Mouse (Mus musculus) stomach, postnatal 0 days (tissue): Measurements from ENCODE around the gene Gm49342. TPM values are rescaled to one million over a fixed set of nuclear protein-coding genes. Genes with fewer than 3 reads are reported as not detected.

Experiments used
- ATAC-seq: fragments of 200-750 bp; cut with Nextera tagmentation; 2 replicates; pipeline ENCODE4 v1.8.0; 2017; ENCODE audit not compliant: low FRiP score, low TSS enrichment
- DNase-seq: peaks from one replicate; pipeline ENCODE4 v3.0.0-alpha.2; 2016; ENCODE audit warnings: low spot score
- H3K27ac ChIP-seq: fragments of 300-500 bp; sonication (generic); replicated peaks from 2 replicates; pipeline ENCODE4 v1.5.1; 2014; ENCODE audit warnings: mild to moderate bottlenecking, control low read depth
- H3K27me3 ChIP-seq: fragments of 300-500 bp; sonication (generic); 2 replicates; pipeline ENCODE4 v1.6.1; 2014; ENCODE audit warnings: low read length; ENCODE audit not compliant: control insufficient read depth, insufficient read depth
- H3K36me3 ChIP-seq: fragments of 300-500 bp; sonication (generic); 2 replicates; pipeline ENCODE4 v1.6.1; 2014; ENCODE audit warnings: low read length, mixed read lengths; ENCODE audit not compliant: control insufficient read depth, insufficient read depth
- H3K4me1 ChIP-seq: fragments of 300-500 bp; sonication (generic); replicated peaks from 2 replicates; pipeline ENCODE4 v1.6.1; 2014; ENCODE audit warnings: antibody characterized with exemption; ENCODE audit not compliant: control insufficient read depth, insufficient read depth
- H3K4me2 ChIP-seq: fragments of 300-500 bp; sonication (generic); replicated peaks from 2 replicates; pipeline ENCODE4 v1.6.1; 2014; ENCODE audit warnings: low read depth, mild to moderate bottlenecking, control low read depth, moderate library complexity
- H3K4me3 ChIP-seq: fragments of 300-500 bp; sonication (generic); 2 replicates; pipeline ENCODE4 v1.5.1; 2014; ENCODE audit warnings: low read depth, low read length, control low read depth
- H3K9ac ChIP-seq: fragments of 300-500 bp; sonication (generic); 2 replicates; pipeline ENCODE4 v1.6.1; 2014; ENCODE audit warnings: mild to moderate bottlenecking, low read length, control low read depth, mixed read lengths
- H3K9me3 ChIP-seq: fragments of 300-500 bp; sonication (generic); 2 replicates; pipeline ENCODE4 v1.6.1; 2016; ENCODE audit warnings: low read length; ENCODE audit not compliant: control insufficient read depth
- CTCF ChIP-seq: IDR thresholded peaks from 2 replicates; pipeline ENCODE4 v1.5.1; 2016; ENCODE audit warnings: antibody characterized with exemption, low read depth, mild to moderate bottlenecking, moderate library complexity
- EP300 ChIP-seq: optimal IDR thresholded peaks from 2 replicates; pipeline ENCODE3; 2016; ENCODE audit warnings: antibody characterized with exemption
- WGBS: fragments of 180-500 bp; shearing (Covaris S2); extraction: QIAGEN DNeasy Blood & Tissue Kit; methylation state at CpG from one replicate; pipeline ENCODE4 v1.1.7; 2014; 5-methylcytosine and 5-hydroxymethylcytosine counted together
- polyA plus RNA-seq: library from polyadenylated mRNA; unstranded; fragments of >200 nt; fragmentation: Nextera tagmentation; extraction: Ambion mirVana; gene quantifications from 2 replicates; pipeline ENCODE4 v1.2.1, GENCODE M21; 2015

Gm49342 gene
- polyA plus RNA-seq, 1 experiment from 2014 or later: not detected

- Histone ChIP-seq H3K4me3 (no peak overlapping the region), H3K27me3 (no peaks in the 10 kb centered on the region), H3K36me3 (no peaks in the 10 kb centered on the region), H3K9me3 (no peaks in the 10 kb centered on the region), H3K27ac (peak overlapping the region; percentile 93), H3K4me1 (0 out of 2 replicates have a peak, but pooled peaks cover 8% of the 10 kb centered on the region), H3K9ac (no peak overlapping the region), H3K4me2 (no peak overlapping the region; the same call in 1 of the 2 replicates)
- WGBS: 26% methylated on average over 13 of the region's 13 CpGs
- ATAC-seq (peak; percentile 91), DNase-seq (peak; percentile 26)
- TF ChIP-seq EP300 (peak; percentile 42), CTCF (no peak)
Observed at GRCm38 (mm10) chr14:51007914-51008713, 63.8 kb downstream of the Gm49342 start.

GRCm38 (mm10) chr14:51008781-51009180, 64.5 kb downstream of the Gm49342 start:
- Histone ChIP-seq H3K4me1 (0 out of 2 replicates have a peak, but pooled peaks cover 8% of the 10 kb centered on the region), H3K27ac (peak overlapping the region; percentile 93), H3K4me3 (no peak overlapping the region), H3K36me3 (no peaks in the 10 kb centered on the region), H3K27me3 (no peaks in the 10 kb centered on the region), H3K9me3 (no peaks in the 10 kb centered on the region), H3K4me2 (no peak overlapping the region), H3K9ac (no peak overlapping the region)
- DNase-seq (no peak), ATAC-seq (no peak)
- TF ChIP-seq CTCF (no peak), EP300 (no peak)
- 48% methylated on average over 4 of the region's 4 CpGs for WGBS

GRCm38 (mm10) chr14:51009572-51009971, 65.3 kb downstream of the Gm49342 start:
- no peak overlapping the region for H3K9ac ChIP-seq
- 0 out of 2 replicates have a peak, but pooled peaks cover 8% of the 10 kb centered on the region for H3K4me1 ChIP-seq
- H3K9me3 ChIP-seq: no peaks in the 10 kb centered on the region
- 79% methylated on average over 6 of the region's 6 CpGs for WGBS
- no peak for DNase-seq
- no peaks in the 10 kb centered on the region for H3K27me3 ChIP-seq
- no peaks in the 10 kb centered on the region for H3K36me3 ChIP-seq
- ATAC-seq: no peak
- no peak overlapping the region; the same call in none of the 2 replicates for H3K27ac ChIP-seq
- no peak overlapping the region for H3K4me2 ChIP-seq
- TF ChIP-seq EP300: no peak
- no peak for TF ChIP-seq CTCF
- H3K4me3 ChIP-seq: no peak overlapping the region

Other genes with a start within 250 kb of the Gm49342 start
- not detected in 2 replicates for gene Olfr748, start 237.1 kb upstream of the Gm49342 start, polyA plus RNA-seq
- not detected in 2 replicates for gene Olfr749, start 199.4 kb upstream of the Gm49342 start, polyA plus RNA-seq
- gene Ttc5, start 159.0 kb upstream of the Gm49342 start, polyA plus RNA-seq: 35.1 and 37.0 TPM in 2 replicates
- gene Ccnb1ip1, start 136.8 kb upstream of the Gm49342 start, polyA plus RNA-seq: not detected in 2 replicates
- gene Parp2, start 136.7 kb upstream of the Gm49342 start, polyA plus RNA-seq: 27.9 and 28.7 TPM in 2 replicates
- gene Tep1, start 74.0 kb upstream of the Gm49342 start, polyA plus RNA-seq: 6.2 and 7.8 TPM in 2 replicates
- gene Klhl33, start 47.0 kb upstream of the Gm49342 start, polyA plus RNA-seq: 0.31 and 0.33 TPM in 2 replicates
- 69.4 and 71.7 TPM in 2 replicates for gene Osgep, start 19.6 kb upstream of the Gm49342 start, polyA plus RNA-seq
- gene Apex1, start 19.5 kb upstream of the Gm49342 start, polyA plus RNA-seq: 92.1 and 100.0 TPM in 2 replicates
- gene Pip4p1, start 13.7 kb upstream of the Gm49342 start, polyA plus RNA-seq: 38.3 and 42.7 TPM in 2 replicates
- 44.7 and 48.6 TPM in 2 replicates for gene Pnp, start 13.4 kb upstream of the Gm49342 start, polyA plus RNA-seq
- 0.33 and 0.40 TPM in 2 replicates for gene Pnp2, start 11.5 kb downstream of the Gm49342 start, polyA plus RNA-seq
- gene Rnase10, start 63.2 kb downstream of the Gm49342 start, polyA plus RNA-seq: 0.11 and 0.23 TPM in 2 replicates
- gene Rnase9, start 97.4 kb downstream of the Gm49342 start, polyA plus RNA-seq: not detected in 2 replicates
- gene Rnase11, start 105.6 kb downstream of the Gm49342 start, polyA plus RNA-seq: not detected in 2 replicates
- gene Rnase12, start 113.1 kb downstream of the Gm49342 start, polyA plus RNA-seq: 0.52 and 0.57 TPM in 2 replicates
- gene Olfr750, start 129.9 kb downstream of the Gm49342 start, polyA plus RNA-seq: not detected in 2 replicates
- 152 and 157 TPM in 2 replicates for gene Rnase4, start 146.6 kb downstream of the Gm49342 start, polyA plus RNA-seq
- gene Ang, start 146.6 kb downstream of the Gm49342 start, polyA plus RNA-seq: 27.7 and 29.5 TPM in 2 replicates
- gene Eddm3b, start 169.9 kb downstream of the Gm49342 start, polyA plus RNA-seq: not detected in 2 replicates
- 1.2 and 1.3 TPM in 2 replicates for gene Rnase6, start 179.4 kb downstream of the Gm49342 start, polyA plus RNA-seq
- gene Rnase1, start 202.3 kb downstream of the Gm49342 start, polyA plus RNA-seq: 21.1 and 24.2 TPM in 2 replicates
- 0.31 and 0.39 TPM in 2 replicates for gene Rnase2b, start 217.7 kb downstream of the Gm49342 start, polyA plus RNA-seq